Mouse (Mus musculus) MEL (cell line): ENCODE measurements around the gene Ddah1. TPM values are rescaled to one million over a fixed set of nuclear protein-coding genes. Genes with fewer than 3 reads are reported as not detected.

Experiments
- EP300 ChIP-seq, 2 experiments: IDR thresholded peaks; 2 replicates each; pipeline ENCODE4 v1.6.1; 2011; ENCODE audit warnings: improper control_type of control experiment in 2 of 2, low read length in 2 of 2, low read depth in 1 of 2, mild to moderate bottlenecking in 1 of 2
- GATA1 ChIP-seq: IDR thresholded peaks from 2 replicates; pipeline ENCODE4 v1.6.1; 2011; ENCODE audit warnings: low read depth, low read length, improper control_type of control experiment
- JUND ChIP-seq: IDR thresholded peaks from 2 replicates; pipeline ENCODE4 v1.6.1; 2011; ENCODE audit warnings: low read depth, mild to moderate bottlenecking, improper control_type of control experiment, low read length
- KAT2A ChIP-seq: conservative IDR thresholded peaks from 2 replicates; pipeline ENCODE4 v1.6.1; 2012; ENCODE audit warnings: low read depth, low read length, improper control_type of control experiment, inconsistent platforms
- MAFK ChIP-seq: IDR thresholded peaks from 2 replicates; pipeline ENCODE4 v1.6.1; 2011; ENCODE audit warnings: low read depth, mild to moderate bottlenecking, low read length, improper control_type of control experiment, borderline replicate concordance
- MAZ ChIP-seq: IDR thresholded peaks from 2 replicates; pipeline ENCODE4 v1.6.1; 2012; ENCODE audit warnings: low read depth, mild to moderate bottlenecking, inconsistent platforms, low read length, improper control_type of control experiment
- POLR2AphosphoS5 ChIP-seq: IDR thresholded peaks from 2 replicates; pipeline ENCODE4 v1.6.1; 2012; ENCODE audit warnings: low read depth, borderline replicate concordance, mild to moderate bottlenecking, inconsistent platforms, low read length, moderate library complexity, mixed read lengths
- RAD21 ChIP-seq: IDR thresholded peaks from 2 replicates; pipeline ENCODE4 v1.6.1; 2011; ENCODE audit warnings: mild to moderate bottlenecking, low read depth, low read length, improper control_type of control experiment
- SMC3 ChIP-seq: IDR thresholded peaks from 2 replicates; pipeline ENCODE4 v1.6.1; 2011; ENCODE audit warnings: low read depth, low read length, improper control_type of control experiment
- TBP ChIP-seq: IDR thresholded peaks from 2 replicates; pipeline ENCODE4 v1.8.0; 2011; ENCODE audit warnings: low read depth, low read length, improper control_type of control experiment
- TCF12 ChIP-seq: IDR thresholded peaks from 2 replicates; pipeline ENCODE4 v1.6.1; 2014; ENCODE audit warnings: low read depth, mild to moderate bottlenecking, inconsistent platforms, low read length, improper control_type of control experiment, moderate library complexity
- UBTF ChIP-seq: IDR thresholded peaks from 2 replicates; pipeline ENCODE4 v1.6.1; 2012; ENCODE audit warnings: low read depth, mild to moderate bottlenecking, inconsistent platforms, low read length, improper control_type of control experiment, moderate library complexity, borderline replicate concordance; ENCODE audit not compliant: insufficient read depth
- ZMIZ1 ChIP-seq: IDR thresholded peaks from 2 replicates; pipeline ENCODE4 v1.6.1; 2012; ENCODE audit warnings: low read depth, mild to moderate bottlenecking, inconsistent platforms, low read length, improper control_type of control experiment, moderate library complexity
- ZNF384 ChIP-seq: IDR thresholded peaks from 2 replicates; pipeline ENCODE4 v1.6.1; 2012; ENCODE audit warnings: low read depth, mild to moderate bottlenecking, inconsistent platforms, low read length, improper control_type of control experiment
- polyA plus RNA-seq, 2 experiments: library from polyadenylated mRNA; stranded (reverse) in 1 of 2; unstranded in 1 of 2; fragments of >175 nt in 1 of 2; fragments of >200 nt in 1 of 2; gene quantifications; 2 replicates each; pipeline versions ENCODE4 v1.2.1 to v1.2.4; 2012; ENCODE audit warnings: low replicate concordance in 2 of 2, low read depth in 1 of 2; ENCODE audit not compliant: insufficient read length in 2 of 2, insufficient read depth in 1 of 2, missing spikeins in 1 of 2
- total RNA-seq: library from RNA; depleted of rRNA; stranded (reverse); fragments of 300-350 nt; gene quantifications from 2 replicates; pipeline ENCODE4 v1.2.3, GENCODE M21; 2012; rRNA removed

The Ddah1 gene
- total and polyA plus RNA-seq, 3 experiments, result not detected

GRCm38 (mm10) chr3:145941971-145942370 is 183.5 kb downstream of the Ddah1 start (continued):
- TF ChIP-seq MAZ (no peak), KAT2A (no peak), UBTF (no peak), ZMIZ1 (no peak), EP300 (IDR thresholded peaks at IDR 0.05; ENCODE audit: low read depth in 1 of 2, low read length in 2 of 2) (peak in 1 of 2 experiments; percentile 44; a peak in 2 of 4 replicates), SMC3 (peak; percentile 73), JUND (no peak), RAD21 (peak; percentile 76), POLR2AphosphoS5 (no peak), ZNF384 (no peak), TBP (no peak), MAFK (no peak), TCF12 (peak; percentile 36; the same call in 1 of the 2 replicates), GATA1 (peak; percentile 53)

Other genes starting within 250 kb of the Ddah1 start
- gene Znhit6, start 182.5 kb upstream of the Ddah1 start, total RNA-seq, result 32.0 and 35.2 TPM in 2 replicates
- 100 to 1,000 TPM in 1 of 2 experiments, 10 to 100 TPM in 1; 61.4 to 337 TPM for gene Znhit6, start 182.5 kb upstream of the Ddah1 start, polyA plus RNA-seq
- not detected in 2 replicates for gene Ccn1, start 108.7 kb upstream of the Ddah1 start, total RNA-seq
- not detected for gene Ccn1, start 108.7 kb upstream of the Ddah1 start, polyA plus RNA-seq
- gene Bcl10, start 164.1 kb downstream of the Ddah1 start, total RNA-seq, result 25.0 and 28.0 TPM in 2 replicates
- 10 to 100 TPM in 1 of 2 experiments, not detected in 1; 30.4 TPM for gene Bcl10, start 164.1 kb downstream of the Ddah1 start, polyA plus RNA-seq
- gene 2410004B18Rik, start 179.3 kb downstream of the Ddah1 start, total RNA-seq, result 32.1 and 32.3 TPM in 2 replicates
- 10 to 100 TPM in 1 of 2 experiments, not detected in 1; 42.3 TPM for gene 2410004B18Rik, start 179.3 kb downstream of the Ddah1 start, polyA plus RNA-seq
- 24.1 and 25.4 TPM in 2 replicates for gene Syde2, start 229.2 kb downstream of the Ddah1 start, total RNA-seq
- 10 to 100 TPM in 1 of 2 experiments, not detected in 1; 12.4 TPM for gene Syde2, start 229.2 kb downstream of the Ddah1 start, polyA plus RNA-seq